Mouse (Mus musculus) intestine, embryonic 14.5 days (tissue): ENCODE data around the gene Ccdc40. TPM values are rescaled to one million over a fixed set of nuclear protein-coding genes. Genes with fewer than 3 reads are reported as not detected.

ENCODE experiments used
- ATAC-seq: fragments of 200-750 bp; cut with Nextera tagmentation; replicated peaks from 2 replicates; pipeline ENCODE4 v1.8.0; 2017; ENCODE audit warnings: low read depth, moderate number of reproducible peaks, moderate TSS enrichment, moderate library complexity; ENCODE audit not compliant: low FRiP score, low TSS enrichment
- DNase-seq: peaks from one replicate; pipeline ENCODE4 v3.0.0-alpha.2; 2018; ENCODE audit warnings: low spot score
- H3K27ac ChIP-seq: fragments of 300-500 bp; sonication (generic); 2 replicates; pipeline ENCODE4 v1.5.1; 2014; ENCODE audit warnings: low read depth, mild to moderate bottlenecking, control low read depth
- H3K27me3 ChIP-seq: fragments of 300-500 bp; sonication (generic); replicated peaks from 2 replicates; pipeline ENCODE4 v1.6.1; 2014; ENCODE audit warnings: low read length, control low read depth; ENCODE audit not compliant: control insufficient read depth, insufficient read depth
- H3K36me3 ChIP-seq: fragments of 300-500 bp; sonication (generic); 2 replicates; pipeline ENCODE4 v1.6.1; 2014; ENCODE audit warnings: low read length, control low read depth; ENCODE audit not compliant: control insufficient read depth, insufficient read depth
- H3K4me1 ChIP-seq: fragments of 300-500 bp; sonication (generic); replicated peaks from 2 replicates; pipeline ENCODE4 v1.6.1; 2014; ENCODE audit warnings: low read length, control low read depth, mixed read lengths; ENCODE audit not compliant: control insufficient read depth, insufficient read depth
- H3K4me2 ChIP-seq: fragments of 300-500 bp; sonication (generic); 2 replicates; pipeline ENCODE4 v1.6.1; 2014; ENCODE audit warnings: low read length
- H3K4me3 ChIP-seq: fragments of 300-500 bp; sonication (generic); 2 replicates; pipeline ENCODE4 v1.5.1; 2014; ENCODE audit warnings: low read depth, low read length, control low read depth, mixed read lengths
- H3K9ac ChIP-seq: fragments of 300-500 bp; sonication (generic); 2 replicates; pipeline ENCODE4 v1.6.1; 2014; ENCODE audit warnings: mild to moderate bottlenecking, low read length
- H3K9me3 ChIP-seq: fragments of 300-500 bp; sonication (generic); 2 replicates; pipeline ENCODE4 v1.6.1; 2016; ENCODE audit warnings: low read length, control low read depth; ENCODE audit not compliant: control insufficient read depth
- WGBS: fragments of 180-500 bp; shearing (Covaris S2); extraction: QIAGEN DNeasy Blood & Tissue Kit; methylation state at CpG from one replicate; pipeline ENCODE4 v1.1.7; 2014; 5-methylcytosine and 5-hydroxymethylcytosine counted together
- polyA plus RNA-seq: library from polyadenylated mRNA; unstranded; fragments of >200 nt; fragmentation: Nextera tagmentation; extraction: Ambion mirVana; gene quantifications from 2 replicates; pipeline ENCODE4 v1.2.1, GENCODE M21; 2014

Gene Ccdc40
- polyA plus RNA-seq: 4.0 and 5.1 TPM in 2 replicates

DNA sequence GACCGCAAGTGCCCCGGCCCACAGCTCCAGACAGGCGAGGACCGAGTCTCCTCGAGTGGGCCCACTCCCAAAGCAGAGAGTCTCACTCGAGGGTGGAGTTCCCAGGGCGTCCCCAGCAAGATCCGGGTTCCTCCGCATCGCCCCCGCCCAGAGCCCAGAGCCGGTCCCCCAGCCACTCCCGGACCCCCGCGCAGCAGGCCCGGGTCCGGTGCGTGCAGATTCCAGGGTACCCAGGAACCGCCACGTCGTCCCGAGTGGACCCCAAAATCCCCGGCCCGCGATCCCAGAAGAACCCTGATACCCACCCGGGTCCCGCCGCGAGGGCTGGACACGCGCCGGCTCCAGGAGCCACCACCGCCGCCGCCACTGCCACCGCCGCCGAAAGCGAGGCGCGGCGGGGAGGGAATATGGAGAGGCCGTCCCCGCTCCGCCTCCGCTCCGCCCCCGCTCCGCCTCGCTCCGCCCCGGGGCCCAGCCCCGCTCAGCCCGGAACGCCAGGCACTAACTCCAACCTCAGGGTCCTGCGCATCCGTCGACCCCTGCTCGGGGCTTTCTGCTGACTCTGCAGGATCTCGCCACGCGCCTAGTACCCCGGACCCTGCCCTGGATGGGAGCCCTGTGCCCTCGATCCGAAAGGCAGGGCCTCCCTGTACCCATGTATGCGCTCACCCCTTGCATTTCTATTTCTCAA is at the start of gene Ccdc40, which contains the start of gene Tbc1d16:
Gene Ccdc40 (plus strand): TSS at position 482 of the 691 bp plus-strand sequence.
Gene Tbc1d16 (minus strand): TSS at position 409 of the 691 bp plus-strand sequence.
- Histone ChIP-seq H3K9ac (peak within 1 kb of the TSS; percentile 81), H3K4me2 (peak within 1 kb of the TSS; percentile 88), H3K36me3 (no peaks in the 10 kb centered on the region), H3K27ac (peak within 1 kb of the TSS; percentile 40; the same call in 1 of the 2 replicates), H3K4me3 (peak within 1 kb of the TSS; percentile 69), H3K9me3 (no peaks in the 10 kb centered on the region), H3K27me3 (0 out of 2 replicates have a peak, but pooled peaks cover 2% of the 10 kb centered on the region), H3K4me1 (peaks cover 34% of the 10 kb centered on the region)
- under 1% methylated on average over 62 of the region's 66 CpGs for WGBS
- DNase-seq (peak; percentile 88), ATAC-seq (peak; percentile 92)

DNA sequence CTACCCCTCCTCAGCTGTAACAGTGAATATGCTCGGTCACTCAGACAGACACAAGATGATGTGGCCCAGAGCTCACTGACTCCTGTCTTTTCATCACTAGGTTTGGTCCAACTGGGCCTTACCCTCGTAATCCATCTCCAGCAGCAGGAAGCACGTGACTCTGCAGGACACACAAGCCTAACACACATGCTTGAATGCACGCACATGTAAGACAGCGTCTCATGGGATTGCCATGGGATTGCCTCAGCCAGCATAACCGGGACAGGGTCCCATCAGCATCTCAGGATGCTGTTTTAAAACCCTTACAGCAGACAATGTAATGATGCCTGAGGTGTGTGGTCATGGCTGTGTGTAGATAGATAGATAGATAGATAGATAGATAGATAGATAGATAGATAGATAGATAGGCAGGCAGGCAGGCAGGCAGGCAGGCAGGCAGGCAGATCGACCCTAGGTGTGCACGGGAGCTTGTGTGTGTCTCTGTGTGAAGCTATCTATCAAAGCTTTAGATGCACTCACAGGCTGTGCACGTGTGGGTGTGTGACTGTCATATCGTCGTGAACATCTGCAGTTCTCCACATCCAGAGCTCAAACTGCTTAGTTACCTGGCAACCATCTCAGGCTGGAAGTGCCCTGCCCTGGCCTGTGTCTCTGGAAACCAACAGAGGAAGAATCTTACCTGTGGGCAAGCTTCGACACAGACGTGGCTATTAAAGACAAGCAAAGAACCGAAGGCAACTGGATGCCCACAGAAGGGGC is 47.4 kb upstream of the Ccdc40 start:
- peaks cover 11% of the 10 kb centered on the region for H3K4me1 ChIP-seq
- 76% methylated on average over 14 of the region's 14 CpGs for WGBS

DNA sequence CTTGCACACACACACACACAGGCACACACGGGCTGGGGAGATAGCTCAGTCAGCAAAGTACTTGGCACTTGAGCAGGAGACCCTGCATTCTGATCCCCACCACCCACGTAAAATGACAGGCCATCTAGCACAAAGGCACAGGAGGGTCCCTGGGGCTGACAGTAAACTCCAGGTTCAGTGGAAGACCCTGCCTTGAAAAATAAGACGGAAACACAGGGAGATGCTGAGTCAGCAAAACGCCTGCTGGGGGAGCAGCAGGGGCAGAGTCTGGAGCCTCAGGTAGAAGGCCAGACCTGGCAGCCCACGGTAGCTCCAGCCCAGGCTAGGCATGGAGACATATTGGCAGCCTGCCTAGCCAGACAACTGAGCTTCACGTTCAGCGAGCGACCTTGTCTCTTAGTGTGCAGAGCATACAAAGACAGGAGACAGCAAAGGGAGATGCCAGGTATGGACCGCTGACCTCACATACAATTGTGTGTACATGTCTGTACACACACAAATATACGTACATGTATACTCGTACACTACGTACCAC is 46.4 kb upstream of the Ccdc40 start:
- Histone ChIP-seq H3K4me2 (no peak overlapping the region), H3K27me3 (no peaks in the 10 kb centered on the region), H3K9me3 (no peaks in the 10 kb centered on the region), H3K4me3 (no peak overlapping the region), H3K36me3 (no peaks in the 10 kb centered on the region), H3K4me1 (peaks cover 6% of the 10 kb centered on the region), H3K9ac (no peak overlapping the region), H3K27ac (no peak overlapping the region)
- ATAC-seq (no peak), DNase-seq (no peak)
- 81% methylated on average over 12 of the region's 12 CpGs for WGBS

More for the DNA sequence above, 47.4 kb upstream of the Ccdc40 start:
- Histone ChIP-seq H3K4me2 (no peak overlapping the region), H3K27ac (no peak overlapping the region), H3K27me3 (no peaks in the 10 kb centered on the region), H3K9ac (no peak overlapping the region), H3K4me3 (no peak overlapping the region), H3K36me3 (no peaks in the 10 kb centered on the region), H3K9me3 (no peaks in the 10 kb centered on the region)
- no peak for ATAC-seq
- DNase-seq: no peak

DNA sequence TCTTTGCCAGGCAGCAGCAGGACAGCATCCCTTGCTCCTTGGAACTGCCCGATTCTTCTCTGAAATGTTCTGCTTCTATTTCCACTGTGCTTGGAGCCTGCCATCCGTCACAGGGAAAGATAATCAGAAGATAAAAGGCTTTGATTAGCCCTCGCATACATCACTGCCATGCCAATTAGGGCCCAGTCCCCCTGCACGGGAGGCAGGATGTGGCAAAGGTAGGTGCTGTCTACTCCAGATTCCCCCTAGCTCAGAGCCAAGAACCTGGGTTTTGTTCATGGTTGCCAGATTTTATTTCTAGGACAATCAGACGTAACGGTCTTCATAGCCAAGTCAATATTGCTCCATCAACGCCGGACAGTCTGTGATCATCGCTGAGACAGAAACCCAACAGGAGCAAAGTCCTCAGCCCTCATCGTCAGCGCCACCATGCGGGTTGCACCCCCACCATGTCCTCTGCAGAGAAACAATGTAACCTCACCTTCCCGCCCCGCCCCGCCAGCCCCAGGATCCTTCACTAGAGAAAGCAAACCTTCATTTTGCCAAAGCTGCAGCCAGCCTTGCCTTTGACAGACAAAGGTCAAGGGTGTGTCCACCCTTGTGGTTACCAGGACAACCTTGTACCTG is 44.6 kb upstream of the Ccdc40 start:
- no peaks in the 10 kb centered on the region for H3K27me3 ChIP-seq
- WGBS: 62% methylated on average over 15 of the region's 15 CpGs
- H3K27ac ChIP-seq: no peak overlapping the region
- peaks cover 15% of the 10 kb centered on the region for H3K4me1 ChIP-seq
- no peak overlapping the region for H3K9ac ChIP-seq
- H3K36me3 ChIP-seq: no peaks in the 10 kb centered on the region
- no peak overlapping the region for H3K4me2 ChIP-seq
- H3K9me3 ChIP-seq: no peaks in the 10 kb centered on the region
- ATAC-seq (no peak), DNase-seq (no peak)
- H3K4me3 ChIP-seq: no peak overlapping the region

- H3K4me1 ChIP-seq: peaks cover 18% of the 10 kb centered on the region
- DNase-seq: no peak
- H3K9ac ChIP-seq: no peak overlapping the region
- no peaks in the 10 kb centered on the region for H3K27me3 ChIP-seq
- no peaks in the 10 kb centered on the region for H3K9me3 ChIP-seq
- no peak for ATAC-seq
- 83% methylated on average over 3 of the region's 3 CpGs for WGBS
- no peak overlapping the region for H3K4me3 ChIP-seq
- H3K36me3 ChIP-seq: no peaks in the 10 kb centered on the region
- no peak overlapping the region for H3K4me2 ChIP-seq
- H3K27ac ChIP-seq: no peak overlapping the region
Observed at GRCm38 (mm10) chr11:119186381-119186780, 42.0 kb upstream of the Ccdc40 start.

DNA sequence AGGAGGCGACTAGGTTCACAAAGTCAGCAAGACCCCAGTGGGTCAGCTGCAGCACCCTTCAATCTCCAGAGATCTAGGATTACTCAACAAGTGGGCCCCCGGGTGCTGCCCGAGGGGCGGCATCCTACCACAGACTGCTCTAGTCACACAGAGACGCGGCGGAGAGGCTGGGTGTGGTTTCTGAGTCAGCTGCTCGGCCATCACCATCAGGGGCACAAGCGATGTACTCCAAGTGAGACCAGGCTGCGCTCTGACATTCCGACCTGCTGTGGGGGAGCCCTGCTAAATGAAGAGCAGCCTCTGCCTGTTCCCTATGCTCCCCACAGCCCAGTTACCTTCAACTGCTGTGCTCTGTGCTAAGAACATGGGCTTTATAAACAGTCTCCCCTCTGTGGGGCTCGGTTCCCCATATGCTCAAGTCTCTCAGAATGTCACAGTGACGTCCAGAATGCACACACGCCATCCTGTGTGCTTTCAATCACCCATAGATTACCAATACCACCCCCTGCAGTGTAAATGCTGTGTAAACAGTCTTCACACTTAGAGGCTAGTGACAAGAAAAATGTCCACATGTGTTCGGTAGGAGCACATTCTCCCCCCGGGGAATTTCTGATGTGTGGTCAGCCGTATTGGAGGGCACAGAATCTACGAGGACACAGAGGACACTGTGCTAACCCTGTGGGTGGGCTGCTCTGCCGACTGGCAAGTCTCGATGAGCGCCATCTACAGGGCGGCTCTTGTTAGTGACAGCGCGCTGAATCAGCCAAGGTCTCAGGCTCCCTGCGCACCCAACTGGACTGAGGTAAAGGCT is 41.2 kb upstream of the Ccdc40 start:
- Histone ChIP-seq H3K4me1 (peaks cover 18% of the 10 kb centered on the region), H3K27me3 (no peaks in the 10 kb centered on the region), H3K4me2 (no peak overlapping the region), H3K9me3 (no peaks in the 10 kb centered on the region), H3K9ac (no peak overlapping the region), H3K36me3 (no peaks in the 10 kb centered on the region), H3K4me3 (no peak overlapping the region), H3K27ac (no peak overlapping the region)
- ATAC-seq (no peak), DNase-seq (peak; percentile 82)
- WGBS: 41% methylated on average over 25 of the region's 25 CpGs

- ATAC-seq (no peak), DNase-seq (no peak)
- no peaks in the 10 kb centered on the region for H3K9me3 ChIP-seq
- H3K9ac ChIP-seq: no peak overlapping the region
- peaks cover 18% of the 10 kb centered on the region for H3K4me1 ChIP-seq
- WGBS: 60% methylated on average over 10 of the region's 10 CpGs
- no peak overlapping the region for H3K27ac ChIP-seq
- H3K4me2 ChIP-seq: no peak overlapping the region
- H3K36me3 ChIP-seq: no peaks in the 10 kb centered on the region
- H3K4me3 ChIP-seq: no peak overlapping the region
- no peaks in the 10 kb centered on the region for H3K27me3 ChIP-seq
Observed at GRCm38 (mm10) chr11:119187800-119188197, 40.6 kb upstream of the Ccdc40 start.

- Histone ChIP-seq H3K27ac (no peak overlapping the region), H3K4me1 (peaks cover 18% of the 10 kb centered on the region), H3K4me3 (no peak overlapping the region), H3K27me3 (no peaks in the 10 kb centered on the region), H3K9me3 (no peaks in the 10 kb centered on the region), H3K9ac (no peak overlapping the region), H3K4me2 (no peak overlapping the region), H3K36me3 (no peaks in the 10 kb centered on the region)
- no peak for DNase-seq
- no peak for ATAC-seq
- WGBS: 59% methylated on average over 6 of the region's 6 CpGs
Observed at GRCm38 (mm10) chr11:119188389-119188788, 40.0 kb upstream of the Ccdc40 start.
